Mouse (Mus musculus) lung, postnatal 10 days (tissue): ENCODE measurements around the gene Tubg1.
A peak's percentile ranks its signal among the peaks of the same experiment; 100 is the strongest.
"Not testable (repeated sequence)": the region's sequence is repeated elsewhere in the genome, so short reads cannot be mapped to it uniquely, and the experiment has no call there.

ENCODE experiments used
- DNase-seq: peaks from one replicate; pipeline ENCODE4 v3.0.0; 2021

The Tubg1 gene

DNA sequence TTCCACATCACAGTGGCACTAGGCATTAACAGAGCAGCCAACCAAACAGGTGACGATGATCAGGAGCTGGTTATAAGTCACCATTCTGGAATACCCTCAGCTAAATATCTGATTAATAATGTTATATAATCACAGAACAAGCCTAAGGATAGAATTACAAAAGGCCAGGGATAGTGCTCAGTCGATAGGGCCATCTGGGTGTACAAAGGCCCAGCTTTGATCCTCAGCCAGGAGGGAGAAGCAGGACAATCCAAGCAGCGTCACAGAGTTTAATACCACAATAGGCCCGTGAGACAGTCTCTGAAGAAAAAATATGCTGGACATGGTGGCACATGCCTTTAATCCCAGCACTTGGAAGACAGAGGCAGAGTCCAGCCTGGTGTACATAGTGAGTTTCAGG, 10.4 kb upstream of the Tubg1 start:
- no peak for DNase-seq

DNA sequence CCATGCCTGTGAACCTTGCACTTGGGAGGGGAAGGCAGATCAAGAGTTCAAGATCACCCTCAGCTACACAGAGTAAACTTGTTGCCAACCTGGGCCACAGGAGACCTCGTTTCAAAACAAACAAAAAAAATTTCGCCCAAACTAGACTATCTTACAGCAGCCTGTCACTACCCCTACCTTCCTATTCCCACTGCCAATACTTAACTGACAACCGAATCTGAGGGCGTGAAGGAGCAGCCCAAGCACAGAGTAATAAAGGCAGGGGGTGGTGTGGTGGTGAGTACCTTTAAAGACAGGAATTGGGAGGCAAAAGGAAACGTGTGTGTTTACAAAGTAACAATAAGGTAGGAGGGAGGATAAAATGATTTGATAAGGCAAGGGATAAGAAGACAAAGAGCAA, 9.0 kb upstream of the Tubg1 start:
- no peak for DNase-seq

DNA sequence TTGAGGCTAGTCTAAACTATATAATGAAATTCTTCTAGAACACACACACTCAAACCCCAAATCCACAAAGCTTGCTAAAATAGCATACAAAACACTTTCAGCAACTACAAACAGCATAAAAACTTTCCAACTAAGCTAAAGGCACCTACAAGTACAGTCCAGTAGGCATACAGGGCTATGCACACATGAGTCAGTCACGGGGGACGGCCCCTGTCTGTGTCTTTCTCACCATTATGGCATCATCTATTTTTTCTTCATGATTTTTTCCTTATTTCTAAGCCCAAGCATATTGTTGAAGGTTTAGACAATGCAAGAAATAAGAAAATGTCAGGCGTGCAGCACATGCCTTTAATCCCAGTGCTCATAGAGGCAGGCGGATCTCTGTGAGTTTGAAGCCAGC, 8.6 kb upstream of the Tubg1 start:
- DNase-seq = no peak

DNA sequence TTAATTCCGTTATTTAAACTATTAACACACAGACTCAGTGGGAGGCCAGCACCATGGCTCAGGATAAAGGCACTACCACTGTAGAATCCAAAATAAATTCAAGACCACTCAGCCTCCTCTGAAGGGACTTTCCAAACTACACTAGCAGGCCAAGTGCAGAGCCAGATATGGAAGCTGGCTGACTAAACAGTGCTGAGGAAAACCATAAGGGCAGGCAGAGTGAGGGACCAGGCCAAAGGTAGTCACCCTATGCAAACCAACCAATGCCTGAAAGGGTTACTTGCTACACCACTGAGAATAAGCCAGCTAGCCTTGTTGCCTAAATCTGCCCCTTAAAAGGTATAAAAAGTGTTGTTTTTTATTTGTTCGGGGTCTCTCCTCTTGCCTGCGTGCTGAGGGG, 7.6 kb upstream of the Tubg1 start:
- DNase-seq = no peak

- no peak for DNase-seq
Measured at GRCm38 (mm10) chr11:101115564-101115963, 4.2 kb upstream of the Tubg1 start.

- no peak for DNase-seq
Measured at GRCm38 (mm10) chr11:101118105-101118504, 1.6 kb upstream of the Tubg1 start.

GRCm38 (mm10) chr11:101119131-101119760, 492 bp upstream of the Tubg1 start:
- DNase-seq = no peak

GRCm38 (mm10) chr11:101120545-101121188, 929 bp downstream of the Tubg1 start:
- DNase-seq = no peak

DNA sequence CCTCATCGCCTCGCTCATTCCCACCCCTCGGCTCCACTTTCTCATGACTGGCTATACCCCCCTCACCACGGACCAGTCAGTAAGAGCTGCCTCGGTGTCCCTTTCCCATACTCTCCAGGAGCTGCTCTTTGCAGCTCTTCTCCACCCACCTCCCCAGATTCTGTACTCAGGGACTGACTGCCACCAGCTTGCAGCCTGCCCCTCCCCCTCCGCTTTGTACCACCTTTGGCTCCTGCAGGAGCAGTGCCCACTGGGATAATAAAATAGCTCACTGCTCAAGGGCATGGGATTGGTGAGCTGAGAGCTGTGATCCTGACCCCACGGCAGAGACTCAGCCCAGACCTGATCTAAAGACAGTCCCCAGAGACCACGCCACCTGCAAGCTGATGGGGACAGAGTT, 4.8 kb downstream of the Tubg1 start:
- not testable (repeated sequence) for DNase-seq

GRCm38 (mm10) chr11:101125008-101125407, 5.3 kb downstream of the Tubg1 start:
- not testable (repeated sequence) for DNase-seq

DNA sequence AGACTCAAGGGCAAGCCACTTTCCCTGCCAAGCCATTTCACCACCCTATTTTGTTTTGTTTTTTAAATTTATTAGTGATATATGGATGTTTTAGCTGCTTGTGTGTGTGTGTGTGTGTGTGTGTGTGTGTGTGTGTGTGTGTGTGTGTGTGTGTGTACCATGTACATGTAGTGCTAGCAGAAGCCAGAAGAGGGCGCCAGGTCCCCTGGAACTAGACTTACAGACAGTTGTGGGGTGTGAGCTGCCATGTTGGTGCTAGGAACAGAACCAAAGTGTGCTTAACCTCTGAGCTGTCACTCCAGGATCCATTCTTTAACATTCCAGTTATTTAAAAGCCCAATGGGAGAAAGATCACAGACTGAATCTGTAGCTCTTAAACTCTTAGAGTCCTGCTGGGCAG, 7.3 kb downstream of the Tubg1 start:
- DNase-seq = no peak

- DNase-seq = no peak
Measured at GRCm38 (mm10) chr11:101128996-101129577, 9.3 kb downstream of the Tubg1 start.

DNA sequence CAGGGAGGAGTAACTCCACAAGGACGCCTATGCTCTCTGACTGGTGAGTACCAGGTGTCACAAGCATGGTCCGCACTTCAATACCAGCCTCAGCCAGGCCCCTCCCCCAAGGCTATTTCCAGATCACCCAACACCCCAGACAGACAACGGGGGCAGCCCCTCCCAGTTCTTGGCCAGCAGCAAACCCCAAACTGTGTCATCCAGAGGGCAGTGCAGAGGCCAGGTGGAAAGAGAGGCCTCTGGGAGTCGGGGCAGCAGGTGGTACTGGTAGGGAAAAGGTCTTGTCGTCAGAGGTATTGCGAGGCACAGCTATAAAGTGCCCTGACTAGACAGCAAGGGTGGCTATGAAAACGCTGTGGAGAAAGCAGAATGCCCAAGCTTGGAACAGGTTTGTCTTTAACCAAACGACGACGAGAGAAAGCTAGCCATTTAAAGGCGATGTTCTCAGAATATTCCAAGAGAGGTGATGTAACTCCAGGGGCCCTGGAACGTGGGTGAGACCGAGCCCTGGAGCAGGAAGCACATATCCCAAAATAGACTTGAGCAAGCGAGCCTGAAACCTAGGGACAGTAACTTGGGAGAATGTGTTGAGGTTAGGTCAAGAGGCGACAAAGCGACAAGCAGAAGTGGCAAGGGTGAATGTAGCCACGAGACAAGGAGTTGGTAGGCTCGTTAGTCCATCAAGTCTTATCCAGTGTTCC, 10.5 kb downstream of the Tubg1 start:
- peak; percentile 48 for DNase-seq

DNA sequence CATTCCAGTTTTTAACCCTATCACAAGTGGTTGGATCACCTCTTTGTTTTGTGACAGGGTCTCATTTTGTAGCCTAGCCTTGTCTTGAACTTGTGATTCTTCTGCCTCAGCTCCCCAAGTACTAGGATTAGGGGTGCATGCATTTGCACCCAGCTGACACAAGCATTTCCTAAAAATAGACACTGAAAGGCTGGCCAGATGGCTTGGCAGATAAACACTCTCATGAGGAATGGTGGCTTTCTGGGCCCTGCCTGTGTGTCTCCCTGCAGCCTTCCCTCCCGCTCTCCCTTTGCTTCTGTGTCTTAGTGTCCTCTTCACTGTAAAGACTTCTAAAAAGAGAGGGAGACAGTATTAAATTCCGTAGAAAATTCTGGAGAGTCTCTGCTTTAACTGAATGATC, 11.4 kb downstream of the Tubg1 start:
- DNase-seq = no peak

- DNase-seq = peak; percentile 51
Measured at GRCm38 (mm10) chr11:101131701-101132100, 12.0 kb downstream of the Tubg1 start.

- no peak for DNase-seq
Measured at GRCm38 (mm10) chr11:101133037-101133436, 13.3 kb downstream of the Tubg1 start.

DNA sequence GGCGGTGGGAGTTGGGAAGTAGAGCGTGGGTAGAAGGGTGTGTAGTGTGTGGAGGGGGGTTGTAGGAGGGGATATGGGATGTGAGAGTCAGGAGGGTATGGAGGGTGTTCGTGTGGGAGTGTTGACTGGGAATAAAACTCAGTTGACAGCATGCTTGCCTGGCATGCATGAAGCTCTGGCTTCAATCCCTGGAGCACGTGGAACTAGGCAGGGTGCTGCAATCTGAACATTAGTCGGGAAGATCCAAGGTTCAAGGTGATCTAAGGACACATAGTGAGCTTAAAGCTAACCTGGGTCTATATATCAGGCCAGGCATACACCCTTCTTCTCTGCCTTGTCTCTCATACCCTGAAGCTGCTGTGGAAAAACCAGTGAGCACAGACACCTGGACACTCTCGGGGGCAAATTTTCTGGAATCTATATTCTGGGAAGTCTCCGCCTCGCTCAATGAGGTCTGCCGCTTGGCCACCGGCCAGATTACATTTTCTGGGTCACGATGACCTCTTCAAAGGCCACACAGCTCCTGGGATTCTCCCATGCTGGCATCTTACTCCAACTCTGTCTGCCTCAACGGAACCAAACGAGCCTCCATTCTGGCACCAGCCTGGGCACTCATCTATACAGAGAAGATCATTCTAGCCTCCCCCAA, 14.6 kb downstream of the Tubg1 start:
- no peak for DNase-seq

- DNase-seq = no peak
Measured at GRCm38 (mm10) chr11:101137000-101137399, 17.3 kb downstream of the Tubg1 start.

GRCm38 (mm10) chr11:101138536-101139181, 18.9 kb downstream of the Tubg1 start:
- DNase-seq = peak; percentile 69

DNA sequence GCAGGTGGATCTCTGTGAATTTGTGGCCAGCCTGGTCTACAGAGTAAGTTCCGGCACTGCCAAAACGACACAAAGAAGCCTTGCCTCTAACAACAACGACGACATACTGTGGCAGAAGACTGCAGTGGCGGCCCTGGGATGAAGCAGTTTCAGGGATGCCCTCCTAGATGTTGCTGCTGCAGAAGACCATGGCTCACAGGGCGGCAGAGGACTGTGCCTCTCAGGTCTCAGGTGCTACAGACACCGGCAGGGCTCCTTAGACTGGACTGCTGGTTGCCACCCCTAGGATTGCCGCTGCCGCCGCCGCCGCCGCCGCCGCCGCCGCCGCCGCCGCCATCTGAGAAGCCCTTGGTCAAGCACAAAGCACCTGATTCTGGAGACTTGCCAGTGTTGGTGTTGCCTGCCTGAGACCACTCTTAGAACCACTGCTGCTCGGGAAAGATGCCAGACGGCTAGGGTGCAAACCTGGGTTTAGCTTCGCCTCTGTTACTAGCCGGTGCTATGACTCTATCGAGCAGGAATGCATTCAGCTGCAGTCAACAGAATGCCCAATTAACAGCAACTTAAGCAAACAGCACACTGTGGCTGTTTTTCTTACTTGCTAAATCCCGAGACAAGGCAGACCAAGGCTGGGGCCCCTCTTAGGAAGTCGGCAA, 20.6 kb downstream of the Tubg1 start:
- DNase-seq = peak; percentile 58

DNA sequence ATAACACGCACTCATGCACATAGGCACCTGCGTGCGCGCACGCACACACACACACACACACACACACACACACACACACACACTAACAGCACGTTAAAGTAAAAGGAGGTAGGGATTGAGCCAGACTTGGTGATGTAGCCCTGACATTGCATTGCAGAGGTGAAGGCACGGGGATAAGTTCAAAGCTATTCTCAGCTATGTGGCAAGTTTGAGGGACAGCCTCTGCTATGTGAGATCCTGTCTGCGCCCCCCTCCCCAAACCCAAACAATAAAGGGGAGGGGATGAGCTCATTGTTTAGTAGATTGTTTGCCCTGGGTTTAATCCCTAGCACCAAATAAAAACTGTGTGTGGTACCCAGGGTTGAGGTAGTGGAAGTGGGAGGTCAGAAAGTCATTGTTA, 21.4 kb downstream of the Tubg1 start:
- no peak for DNase-seq
